Mouse (Mus musculus) myocyte (in vitro differentiated cells): ENCODE measurements at regions not wholly inside any gene's neighbourhood (a gene's known extent, or its start where the extent isn't known, plus 50 kb on each side); places are given as distances from the start of the nearest gene placed in this dataset.

Experiments
- H3K27me3 ChIP-seq: one replicate; pipeline ENCODE4 v1.6.1; 2011; ENCODE audit not compliant: control insufficient read depth, insufficient read depth, insufficient read length
- H3K36me3 ChIP-seq: one replicate; pipeline ENCODE4 v1.6.1; 2011; ENCODE audit not compliant: control insufficient read depth, insufficient read depth
- H3K4me2 ChIP-seq: one replicate; pipeline ENCODE4 v1.6.1; 2011; ENCODE audit warnings: low read depth, control low read depth
- H3K4me3 ChIP-seq: one replicate; pipeline ENCODE4 v1.5.1; 2011; ENCODE audit warnings: mild to moderate bottlenecking, control low read depth, moderate library complexity
- H3K79me2 ChIP-seq: one replicate; pipeline ENCODE4 v1.6.1; 2011; ENCODE audit not compliant: control insufficient read depth, insufficient read depth
- H3ac ChIP-seq: one replicate; pipeline ENCODE4 v1.6.1; 2011; ENCODE audit not compliant: control insufficient read depth, insufficient read length
- CEBPB ChIP-seq: IDR thresholded peaks from 2 replicates; pipeline ENCODE4 v1.6.1; 2011; ENCODE audit warnings: mild to moderate bottlenecking, moderate library complexity; ENCODE audit not compliant: poor library complexity, insufficient read depth, severe bottlenecking
- E2F4 ChIP-seq: IDR thresholded peaks from one replicate; pipeline ENCODE4 v1.6.1; 2011; ENCODE audit warnings: mild to moderate bottlenecking, control low read depth, moderate library complexity; ENCODE audit not compliant: insufficient read depth
- MAX ChIP-seq: IDR thresholded peaks from one replicate; pipeline ENCODE4 v1.6.1; 2011; ENCODE audit warnings: low read depth, mild to moderate bottlenecking, control low read depth
- MYOD1 ChIP-seq, 3 experiments: IDR thresholded peaks; one replicate each; pipeline ENCODE4 v1.6.1; 2011; ENCODE audit warnings: control low read depth in 2 of 3, low read depth in 2 of 3, mild to moderate bottlenecking in 2 of 3, moderate library complexity in 1 of 3; ENCODE audit not compliant: insufficient read length in 2 of 3, control insufficient read depth in 1 of 3
- MYOG ChIP-seq, 3 experiments: IDR thresholded peaks; one replicate each; pipeline ENCODE4 v1.6.1; 2011; ENCODE audit warnings: control low read depth in 2 of 3, low read depth in 2 of 3, mild to moderate bottlenecking in 2 of 3; ENCODE audit not compliant: insufficient read length in 2 of 3, control insufficient read depth in 1 of 3, insufficient read depth in 1 of 3
- POLR2A ChIP-seq: IDR thresholded peaks from one replicate; pipeline ENCODE4 v1.6.1; 2011; ENCODE audit warnings: low read depth, mild to moderate bottlenecking, control low read depth, moderate library complexity; ENCODE audit not compliant: insufficient read length
- POLR2AphosphoS2 ChIP-seq: IDR thresholded peaks from one replicate; pipeline ENCODE4 v1.6.1; 2011; ENCODE audit warnings: low read depth, control low read depth; ENCODE audit not compliant: insufficient read length
- REST ChIP-seq: IDR thresholded peaks from one replicate; pipeline ENCODE4 v1.6.1; 2011; ENCODE audit warnings: mild to moderate bottlenecking, control low read depth, moderate library complexity; ENCODE audit not compliant: insufficient read depth, insufficient read length
- SRF ChIP-seq: IDR thresholded peaks from one replicate; pipeline ENCODE4 v1.6.1; 2011; ENCODE audit warnings: low read depth; ENCODE audit not compliant: control insufficient read depth, insufficient read length
- TCF12 ChIP-seq: IDR thresholded peaks from one replicate; pipeline ENCODE4 v1.6.1; 2011; ENCODE audit warnings: mild to moderate bottlenecking, control low read depth; ENCODE audit not compliant: poor library complexity, insufficient read depth, severe bottlenecking
- TCF3 ChIP-seq: IDR thresholded peaks from one replicate; pipeline ENCODE4 v1.6.1; 2011; ENCODE audit warnings: low read depth, control low read depth; ENCODE audit not compliant: insufficient read length
- USF1 ChIP-seq: IDR thresholded peaks from one replicate; pipeline ENCODE4 v1.6.1; 2011; ENCODE audit warnings: low read depth, mild to moderate bottlenecking, control low read depth, moderate library complexity

- no peaks in the 10 kb centered on the region for H3K79me2 ChIP-seq
- no peaks in the 10 kb centered on the region for H3K36me3 ChIP-seq
- H3K27me3 ChIP-seq: no peaks in the 10 kb centered on the region
- TF ChIP-seq USF1 (no peak), POLR2A (no peak), MYOD1 (IDR thresholded peaks at IDR 0.05; ENCODE audit: control insufficient read depth in 1 of 3, insufficient read length in 2 of 3, low read depth in 2 of 3) (no peak), E2F4 (no peak), TCF12 (no peak), MAX (no peak)
- no peak overlapping the region for H3K4me3 ChIP-seq
- no peak overlapping the region for H3K4me2 ChIP-seq
- no peak overlapping the region for H3ac ChIP-seq
Measured at GRCm38 (mm10) chr12:26774016-26774415, 305.0 kb downstream of the Cmpk2 start.

- no peak overlapping the region for H3K4me2 ChIP-seq
- H3ac ChIP-seq: no peak overlapping the region
- no peak overlapping the region for H3K4me3 ChIP-seq
- H3K27me3 ChIP-seq: no peaks in the 10 kb centered on the region
- no peaks in the 10 kb centered on the region for H3K36me3 ChIP-seq
- TF ChIP-seq MAX: no peak
- no peak for TF ChIP-seq SRF
- no peak for TF ChIP-seq E2F4
- TF ChIP-seq POLR2AphosphoS2: no peak
- TF ChIP-seq USF1: no peak
- no peak for TF ChIP-seq REST
- no peaks in the 10 kb centered on the region for H3K79me2 ChIP-seq
Measured at GRCm38 (mm10) chr12:26770753-26771583, 302.0 kb downstream of the Cmpk2 start.

GRCm38 (mm10) chr12:26767551-26767950 lies 298.5 kb downstream of the Cmpk2 start:
- H3K27me3 ChIP-seq: no peaks in the 10 kb centered on the region
- H3K4me3 ChIP-seq: no peak overlapping the region
- H3K4me2 ChIP-seq: no peak overlapping the region
- no peaks in the 10 kb centered on the region for H3K36me3 ChIP-seq
- no peaks in the 10 kb centered on the region for H3K79me2 ChIP-seq
- TF ChIP-seq POLR2A: no peak
- no peak for TF ChIP-seq MYOD1 (IDR thresholded peaks at IDR 0.05; ENCODE audit: control insufficient read depth in 1 of 3, insufficient read length in 2 of 3, low read depth in 2 of 3)
- no peak for TF ChIP-seq REST
- TF ChIP-seq USF1: no peak
- no peak for TF ChIP-seq TCF3
- no peak for TF ChIP-seq SRF
- TF ChIP-seq MAX: no peak
- no peak for TF ChIP-seq MYOG (IDR thresholded peaks at IDR 0.05; ENCODE audit: control insufficient read depth in 1 of 3, insufficient read depth in 1 of 3, insufficient read length in 2 of 3, low read depth in 2 of 3)
- TF ChIP-seq CEBPB: no peak
- no peak for TF ChIP-seq TCF12
- no peak for TF ChIP-seq E2F4
- TF ChIP-seq POLR2AphosphoS2: no peak
- no peak overlapping the region for H3ac ChIP-seq

- Histone ChIP-seq H3K36me3 (no peaks in the 10 kb centered on the region), H3K79me2 (no peaks in the 10 kb centered on the region), H3K4me2 (no peak overlapping the region), H3K4me3 (no peak overlapping the region), H3ac (no peak overlapping the region), H3K27me3 (no peaks in the 10 kb centered on the region)
- TF ChIP-seq MYOD1 (IDR thresholded peaks at IDR 0.05; ENCODE audit: control insufficient read depth in 1 of 3, insufficient read length in 2 of 3, low read depth in 2 of 3) (no peak), POLR2A (no peak), MYOG (IDR thresholded peaks at IDR 0.05; ENCODE audit: control insufficient read depth in 1 of 3, insufficient read depth in 1 of 3, insufficient read length in 2 of 3, low read depth in 2 of 3) (no peak), E2F4 (no peak), MAX (no peak), CEBPB (no peak), TCF3 (no peak), TCF12 (no peak), REST (no peak), USF1 (no peak), POLR2AphosphoS2 (no peak)
Measured at GRCm38 (mm10) chr12:26758657-26759325, 289.8 kb downstream of the Cmpk2 start.

GRCm38 (mm10) chr12:26756284-26756683 lies 287.3 kb downstream of the Cmpk2 start:
- TF ChIP-seq POLR2A (no peak), MAX (no peak), TCF12 (no peak), TCF3 (no peak), POLR2AphosphoS2 (no peak), USF1 (no peak), MYOD1 (IDR thresholded peaks at IDR 0.05; ENCODE audit: control insufficient read depth in 1 of 3, insufficient read length in 2 of 3, low read depth in 2 of 3) (no peak), CEBPB (no peak), REST (no peak), MYOG (IDR thresholded peaks at IDR 0.05; ENCODE audit: control insufficient read depth in 1 of 3, insufficient read depth in 1 of 3, insufficient read length in 2 of 3, low read depth in 2 of 3) (no peak), SRF (no peak)
- Histone ChIP-seq H3K4me2 (no peak overlapping the region), H3K4me3 (no peak overlapping the region), H3K36me3 (no peaks in the 10 kb centered on the region), H3K79me2 (no peaks in the 10 kb centered on the region), H3K27me3 (no peaks in the 10 kb centered on the region), H3ac (no peak overlapping the region)
